Mouse (Mus musculus) spleen, adult 12 weeks (tissue): ENCODE measurements at regions not wholly inside any gene's neighbourhood (a gene's known extent, or its start where the extent isn't known, plus 50 kb on each side); places are given as distances from the start of the nearest gene placed in this dataset.
A peak's percentile ranks its signal among the peaks of the same experiment; 100 is the strongest.

Experiments
- DNase-seq: peaks from one replicate; pipeline ENCODE4 v3.0.0; 2022; ENCODE audit warnings: low spot score

- DNase-seq = peak; percentile 17
Measured at GRCm38 (mm10) chr5:93328059-93328458, 61.0 kb downstream of the Ccng2 start.

DNA sequence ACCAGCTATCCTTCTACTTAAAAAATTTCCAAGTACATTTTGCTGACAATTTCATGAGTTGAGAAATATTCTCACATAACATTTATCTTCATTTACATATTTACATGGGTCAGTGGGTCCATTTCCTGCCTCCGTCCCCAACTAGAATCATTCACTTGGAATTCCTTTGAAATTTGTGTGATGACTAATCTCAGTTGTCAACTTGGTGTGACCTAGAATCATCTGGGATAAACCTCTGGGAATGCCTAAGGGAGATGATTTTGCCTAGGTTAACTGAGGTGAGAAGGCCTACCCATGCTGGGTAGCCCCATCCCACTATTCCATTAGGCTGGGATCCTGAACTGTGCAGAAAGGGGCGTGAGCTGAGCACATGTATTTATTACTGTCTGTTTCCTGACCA lies 63.8 kb downstream of the Ccng2 start:
- no peak for DNase-seq

DNA sequence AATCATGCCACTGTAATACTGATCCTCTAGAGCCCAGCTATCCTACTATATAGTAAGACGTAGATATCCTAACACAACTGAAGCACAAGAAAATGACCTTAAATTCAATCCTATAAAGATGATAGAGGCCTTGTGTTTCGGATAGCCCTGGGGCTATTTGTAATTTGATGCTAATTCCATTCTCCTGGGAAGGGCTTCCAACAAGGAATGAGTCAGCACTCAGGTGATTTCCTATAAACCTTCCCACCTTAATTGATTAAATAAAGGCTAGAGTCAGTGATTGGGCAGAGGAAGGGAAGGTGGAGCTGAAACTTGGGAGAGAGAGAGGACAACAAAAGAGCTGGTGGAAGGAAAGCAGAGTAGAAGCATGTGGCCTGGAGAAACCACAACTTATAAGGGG lies 86.0 kb downstream of the Ccng2 start:
- no peak for DNase-seq
